8 mouse cellular contexts compared by ENCODE assay signal in the genomic region with DNA sequence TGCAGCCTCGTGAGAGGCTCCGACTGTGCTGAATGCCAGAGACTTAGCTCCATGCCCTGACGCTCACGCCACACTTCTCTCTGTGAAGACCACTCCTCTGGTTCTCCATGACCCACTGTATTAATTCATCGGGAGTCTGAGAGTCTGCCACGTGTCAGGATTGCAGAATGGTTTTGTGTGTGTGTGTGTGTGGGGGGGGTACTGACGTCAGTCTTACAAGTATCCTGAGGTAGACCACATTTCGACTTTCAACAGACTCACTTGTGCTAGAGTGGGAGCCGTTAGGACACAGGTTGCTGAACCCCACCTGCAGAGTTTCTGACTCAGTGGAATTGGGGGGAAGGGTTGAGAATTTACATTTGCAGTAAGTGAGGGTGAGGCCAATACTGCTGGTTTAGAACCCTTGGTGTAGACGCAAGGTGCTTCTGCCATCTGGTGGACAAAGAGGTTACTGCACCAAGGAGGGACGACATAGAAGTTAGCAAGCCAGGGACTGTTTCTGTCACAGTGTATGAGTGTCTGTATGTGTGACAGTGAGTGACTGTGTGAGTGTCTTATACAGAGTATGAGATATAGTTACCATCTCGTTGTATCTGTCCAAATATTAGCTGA. TPM values are rescaled to one million over a fixed set of nuclear protein-coding genes. Genes with fewer than 3 reads are reported as not detected.
DNase-seq lines count a peak whose midpoint lies in the region; ATAC-seq lines count a peak whose summit lies in the region.

No protein-coding gene starts in this region.

- H3K9me3 ChIP-seq in forebrain, embryonic 13.5 days (replicated peaks) = no peaks in the 10 kb centered on the region

- no peaks in the 10 kb centered on the region for H3K36me3 ChIP-seq in forebrain, embryonic 13.5 days (ENCODE audit: poor library complexity, severe bottlenecking)

- no peak overlapping the region for H3K9ac ChIP-seq in forebrain, embryonic 13.5 days

- H3K27ac ChIP-seq in forebrain, embryonic 13.5 days = no peak overlapping the region

- ATAC-seq in forebrain, embryonic 13.5 days = peak; percentile 81
- ATAC-seq in hematopoietic stem cell, adult 5-6 weeks (replicated peaks in 1 of 2; ENCODE audit: insufficient read depth in 1 of 2, low FRiP score in 2 of 2, low TSS enrichment in 1 of 2, low read depth in 1 of 2, poor library complexity in 2 of 2, severe bottlenecking in 2 of 2) = peak; percentile 84 to 85

- H3K27me3 ChIP-seq in forebrain, embryonic 13.5 days = peaks cover 3% of the 10 kb centered on the region; the same call in 1 of the 2 replicates

- H3K4me1 ChIP-seq in forebrain, embryonic 13.5 days = peaks cover 36% of the 10 kb centered on the region

- WGBS in forebrain, embryonic 13.5 days = 36% methylated on average over 12 of the region's 12 CpGs

- peak overlapping the region; percentile 5; the same call in 1 of the 2 replicates for H3K4me2 ChIP-seq in forebrain, embryonic 13.5 days

- no peak overlapping the region for H3K4me3 ChIP-seq in forebrain, embryonic 13.5 days

- peak; percentile 39 for DNase-seq in MEL-GATA-1-ER (ENCODE audit: extremely low read depth, low read depth)
- DNase-seq in c-Kit-positive CD71-positive TER-119-positive erythroid progenitor cells, embryonic 14.5 days (ENCODE audit: low spot score) = peak; percentile 68
- peak; percentile 87 for DNase-seq in layer of hippocampus, adult 9-10 months (ENCODE audit: low spot score)
- peak; percentile 82 for DNase-seq in lung, postnatal 10 days
- peak; percentile 80 for DNase-seq in retina, postnatal 1 day
- peak; percentile 36 for DNase-seq in urinary bladder, adult 2 months (ENCODE audit: low spot score)

RNA-seq across cellular contexts. Expression of a gene that starts 11.5 kb away (rescaled TPM):
- polyA plus RNA-seq in forebrain, embryonic 13.5 days (2015; fragmentation: Nextera tagmentation; extraction: Ambion mirVana) = 0.56 and 0.94 TPM in 2 replicates
- total RNA-seq in hematopoietic stem cell, adult 5-6 weeks (2017) = 0.19 and 2.8 TPM in 2 replicates
- 0.10 TPM in 2 replicates for polyA plus RNA-seq in urinary bladder, adult 2 months (2012; rRNA removed)

Comparison
In these comparisons a context has a peak if more than half of its experiments do, and no peak if none do; other contexts are left out.
1. DNase-seq: peak in every context shown above with its lines; median percentile 87 in layer of hippocampus, adult 9-10 months; 82 in lung, postnatal 10 days; 80 in retina, postnatal 1 day; 68 in c-Kit-positive CD71-positive TER-119-positive erythroid progenitor cells, embryonic 14.5 days; 39 in MEL-GATA-1-ER; 36 in urinary bladder, adult 2 months.